Mouse (Mus musculus) brain, embryonic 14.5 days (tissue): ENCODE measurements around the gene Actl11.

Experiments
- CTCF ChIP-seq: fragments of 200-500 bp; IDR thresholded peaks from 2 replicates; pipeline ENCODE4 v1.5.1; 2012; ENCODE audit warnings: inconsistent platforms, mild to moderate bottlenecking, moderate library complexity, borderline replicate concordance; ENCODE audit not compliant: insufficient read depth, insufficient read length; ENCODE audit errors: extremely low read depth
- POLR2A ChIP-seq: fragments of 200-500 bp; IDR thresholded peaks from 2 replicates; pipeline ENCODE4 v1.6.1; 2012; ENCODE audit warnings: mild to moderate bottlenecking, inconsistent platforms, borderline replicate concordance; ENCODE audit not compliant: poor library complexity, insufficient read depth, insufficient read length, severe bottlenecking; ENCODE audit errors: extremely low read depth

GRCm38 (mm10) chr9:107974491-107975171 lies 46.4 kb downstream of the Actl11 start:
- TF ChIP-seq POLR2A (no peak), CTCF (no peak)
